Mouse (Mus musculus) midbrain, embryonic 16.5 days (tissue): ENCODE measurements at regions not wholly inside any gene's neighbourhood (a gene's known extent, or its start where the extent isn't known, plus 50 kb on each side); places are given as distances from the start of the nearest gene placed in this dataset.

Experiments used
- ATAC-seq: fragments of 200-750 bp; cut with Nextera tagmentation; 2 replicates; pipeline ENCODE4 v1.8.0; 2017; ENCODE audit warnings: moderate TSS enrichment
- H3K27ac ChIP-seq: fragments of 300-500 bp; sonication (generic); 2 replicates; pipeline ENCODE4 v1.5.1; 2014; ENCODE audit warnings: mild to moderate bottlenecking, low read length, mixed read lengths
- H3K27me3 ChIP-seq: fragments of 300-500 bp; sonication (generic); 2 replicates; pipeline ENCODE4 v1.6.1; 2014; ENCODE audit warnings: low read depth, low read length, mixed read lengths; ENCODE audit not compliant: control insufficient read depth, insufficient read depth
- H3K36me3 ChIP-seq: fragments of 300-500 bp; sonication (generic); 2 replicates; pipeline ENCODE4 v1.6.1; 2014; ENCODE audit warnings: mild to moderate bottlenecking, low read length, moderate library complexity, mixed read lengths; ENCODE audit not compliant: control insufficient read depth, insufficient read depth
- H3K4me1 ChIP-seq: fragments of 300-500 bp; sonication (generic); 2 replicates; pipeline ENCODE4 v1.6.1; 2014; ENCODE audit warnings: mild to moderate bottlenecking, low read length, mixed read lengths; ENCODE audit not compliant: control insufficient read depth, insufficient read depth
- H3K4me2 ChIP-seq: fragments of 300-500 bp; sonication (generic); 2 replicates; pipeline ENCODE4 v1.6.1; 2014; ENCODE audit warnings: mild to moderate bottlenecking, low read length, mixed read lengths
- H3K4me3 ChIP-seq: fragments of 300-500 bp; sonication (generic); 2 replicates; pipeline ENCODE4 v1.5.1; 2014; ENCODE audit warnings: low read depth, mild to moderate bottlenecking, low read length, moderate library complexity, mixed read lengths
- H3K9ac ChIP-seq: fragments of 300-500 bp; sonication (generic); 2 replicates; pipeline ENCODE4 v1.6.1; 2014; ENCODE audit warnings: low read depth, low read length, mixed read lengths
- H3K9me3 ChIP-seq: fragments of 300-500 bp; sonication (generic); replicated peaks from 2 replicates; pipeline ENCODE4 v1.6.1; 2014; ENCODE audit warnings: mild to moderate bottlenecking, low read length, mixed read lengths; ENCODE audit not compliant: control insufficient read depth, poor library complexity, severe bottlenecking
- WGBS: fragments of 180-500 bp; shearing (Covaris S2); extraction: QIAGEN DNeasy Blood & Tissue Kit; methylation state at CpG from one replicate; pipeline ENCODE4 v1.1.7; 2014; 5-methylcytosine and 5-hydroxymethylcytosine counted together

DNA sequence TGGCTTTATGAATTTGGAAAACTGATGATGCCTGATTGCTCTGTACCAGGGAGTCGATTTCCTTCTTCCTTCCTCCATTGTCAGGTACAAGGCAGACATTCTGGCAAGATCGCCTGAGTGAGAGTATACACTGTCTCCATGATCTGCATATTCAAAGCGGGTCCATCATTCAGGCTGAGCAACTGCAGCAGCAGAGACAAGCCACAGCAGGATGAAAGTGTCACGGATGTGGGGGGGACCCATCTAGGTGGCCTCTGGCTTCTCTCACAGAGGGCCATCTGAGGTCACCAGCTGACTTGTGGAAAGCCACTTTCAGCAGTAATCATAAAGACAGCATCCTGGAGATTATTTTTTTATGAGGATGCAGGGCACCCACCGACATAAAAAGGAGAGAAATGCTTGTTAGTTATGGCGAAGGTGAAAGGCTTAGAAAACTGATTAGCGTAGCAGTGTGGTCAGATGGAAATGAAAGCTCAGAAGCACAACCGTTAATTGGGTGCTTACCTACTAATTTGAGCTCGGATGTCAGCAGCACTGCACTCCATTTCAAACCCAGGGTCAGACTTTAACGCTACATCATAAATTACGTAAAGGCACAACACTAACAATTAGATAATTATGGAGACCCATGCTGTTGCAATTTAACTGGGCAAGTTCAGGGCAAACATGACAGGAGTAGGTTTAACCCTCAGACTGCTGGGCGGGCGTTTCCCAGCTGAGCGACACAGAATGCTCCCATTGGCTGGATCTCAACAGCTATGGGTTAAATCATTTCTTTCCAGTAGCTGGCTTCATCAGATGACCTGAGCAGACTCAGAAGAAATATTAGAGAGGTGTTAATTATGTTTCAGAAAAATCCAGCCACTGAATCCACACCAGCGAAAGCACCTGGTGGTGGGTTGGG is 189.3 kb downstream of the Arrdc4 start:
- H3K4me2 ChIP-seq = no peak overlapping the region
- ATAC-seq = peak; percentile 42; the same call in 1 of the 2 replicates
- no peaks in the 10 kb centered on the region for H3K36me3 ChIP-seq

DNA sequence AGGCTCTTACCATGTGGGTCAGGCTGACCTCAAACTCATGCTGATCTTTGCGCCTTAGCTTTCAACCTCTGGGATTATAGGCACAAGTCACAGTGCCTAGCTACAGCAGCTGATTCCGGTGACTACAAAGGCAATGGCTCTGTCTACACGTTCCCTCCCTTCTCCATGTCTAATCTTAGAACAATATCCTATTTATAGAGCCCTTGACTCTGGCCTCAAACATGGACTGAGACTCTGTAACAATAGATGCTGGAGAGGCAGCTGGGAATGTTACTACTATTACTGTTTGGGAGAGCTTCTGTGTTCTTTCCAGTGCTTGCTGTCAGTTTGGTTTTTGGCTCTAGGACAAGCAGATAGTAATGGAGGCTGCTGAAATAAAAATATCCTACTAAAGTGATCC is 198.7 kb downstream of the Arrdc4 start:
- Histone ChIP-seq H3K9ac (no peak overlapping the region), H3K27me3 (no peaks in the 10 kb centered on the region), H3K4me3 (no peak overlapping the region), H3K4me1 (no peaks in the 10 kb centered on the region), H3K9me3 (no peaks in the 10 kb centered on the region), H3K27ac (no peak overlapping the region), H3K36me3 (no peaks in the 10 kb centered on the region), H3K4me2 (no peak overlapping the region)
- ATAC-seq = no peak
- WGBS = 23% methylated on average over 3 of the region's 3 CpGs

More for the DNA sequence above, 189.3 kb downstream of the Arrdc4 start:
- Histone ChIP-seq H3K9me3 (no peaks in the 10 kb centered on the region), H3K27ac (no peak overlapping the region), H3K4me1 (no peaks in the 10 kb centered on the region), H3K9ac (no peak overlapping the region), H3K27me3 (no peaks in the 10 kb centered on the region), H3K4me3 (no peak overlapping the region)
- 64% methylated on average over 15 of the region's 15 CpGs for WGBS

DNA sequence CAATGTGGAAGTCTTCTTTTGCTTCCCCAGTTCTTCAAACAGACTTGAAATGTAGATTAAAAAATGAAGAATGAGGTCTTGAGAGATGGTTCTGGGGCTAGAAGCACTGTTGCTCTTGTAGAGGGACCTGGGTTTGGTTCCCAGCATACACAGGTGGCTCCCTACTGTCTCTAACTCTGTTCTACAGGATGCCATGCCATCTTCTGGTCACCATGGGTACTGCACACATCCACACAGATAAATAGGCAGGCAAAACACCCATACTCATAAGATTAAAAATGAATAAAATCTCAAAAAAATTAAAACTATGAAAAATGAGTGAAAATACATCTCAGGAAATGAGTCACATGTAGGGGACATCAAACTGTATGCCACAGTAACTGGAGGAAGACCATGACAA is 200.9 kb downstream of the Arrdc4 start:
- H3K36me3 ChIP-seq = no peaks in the 10 kb centered on the region
- no peak for ATAC-seq
- H3K4me1 ChIP-seq = no peaks in the 10 kb centered on the region
- no peak overlapping the region for H3K9ac ChIP-seq
- no peaks in the 10 kb centered on the region for H3K9me3 ChIP-seq
- no peaks in the 10 kb centered on the region for H3K27me3 ChIP-seq
- H3K27ac ChIP-seq = no peak overlapping the region
- no peak overlapping the region for H3K4me3 ChIP-seq
- H3K4me2 ChIP-seq = no peak overlapping the region

DNA sequence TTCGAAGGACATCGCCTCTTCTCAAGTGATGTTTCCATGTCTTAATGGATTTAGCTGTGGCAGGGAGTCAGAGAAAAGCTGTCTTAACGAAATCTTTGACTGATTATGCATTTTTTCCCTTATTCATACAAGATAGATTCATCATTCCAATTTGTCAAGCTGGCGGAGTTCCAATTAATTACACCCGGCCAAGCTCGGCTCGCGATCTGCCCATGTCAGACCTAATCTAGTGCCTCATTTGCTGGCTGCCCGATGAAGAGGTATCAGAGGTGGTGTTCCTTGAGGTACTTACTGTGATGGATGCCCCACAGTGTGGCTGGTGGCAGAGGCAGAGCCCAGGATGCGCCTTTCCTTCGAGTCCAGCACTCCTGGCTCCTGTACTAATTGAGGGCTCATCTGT is 204.9 kb downstream of the Arrdc4 start:
- 67% methylated on average over 11 of the region's 11 CpGs for WGBS
- Histone ChIP-seq H3K4me1 (no peaks in the 10 kb centered on the region), H3K27ac (no peak overlapping the region), H3K9ac (no peak overlapping the region), H3K36me3 (no peaks in the 10 kb centered on the region), H3K27me3 (no peaks in the 10 kb centered on the region), H3K4me2 (no peak overlapping the region), H3K4me3 (no peak overlapping the region), H3K9me3 (no peaks in the 10 kb centered on the region)
- ATAC-seq = peak; percentile 25; the same call in 1 of the 2 replicates

DNA sequence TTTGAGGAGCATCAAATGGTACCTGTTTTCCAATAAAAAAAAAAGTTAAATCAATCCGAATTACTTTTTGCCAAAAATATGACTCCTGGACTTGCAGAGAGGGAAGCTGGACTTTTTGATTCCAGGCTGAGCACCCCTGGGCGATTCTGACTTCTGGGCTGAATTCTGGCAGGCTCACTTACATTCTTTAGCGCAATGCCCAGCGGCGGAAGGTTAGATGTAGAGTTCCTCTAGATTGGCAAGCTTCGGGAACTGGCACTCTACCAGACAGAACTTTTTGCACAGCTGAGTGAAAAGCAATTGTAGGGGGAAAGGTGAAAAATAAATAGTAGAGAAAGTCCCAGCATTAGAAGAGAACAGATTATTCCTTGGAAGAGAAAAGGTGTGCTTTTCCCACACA is 235.5 kb downstream of the Fam169b start:
- peaks cover 3% of the 10 kb centered on the region; the same call in 1 of the 2 replicates for H3K9me3 ChIP-seq
- no peaks in the 10 kb centered on the region for H3K4me1 ChIP-seq
- H3K27ac ChIP-seq = no peak overlapping the region
- H3K36me3 ChIP-seq = no peaks in the 10 kb centered on the region
- whole genome bisulfite sequencing = 91% methylated on average over 6 of the region's 6 CpGs
- H3K9ac ChIP-seq = no peak overlapping the region
- H3K4me3 ChIP-seq = no peak overlapping the region
- no peak for ATAC-seq
- H3K4me2 ChIP-seq = no peak overlapping the region
- H3K27me3 ChIP-seq = no peaks in the 10 kb centered on the region

DNA sequence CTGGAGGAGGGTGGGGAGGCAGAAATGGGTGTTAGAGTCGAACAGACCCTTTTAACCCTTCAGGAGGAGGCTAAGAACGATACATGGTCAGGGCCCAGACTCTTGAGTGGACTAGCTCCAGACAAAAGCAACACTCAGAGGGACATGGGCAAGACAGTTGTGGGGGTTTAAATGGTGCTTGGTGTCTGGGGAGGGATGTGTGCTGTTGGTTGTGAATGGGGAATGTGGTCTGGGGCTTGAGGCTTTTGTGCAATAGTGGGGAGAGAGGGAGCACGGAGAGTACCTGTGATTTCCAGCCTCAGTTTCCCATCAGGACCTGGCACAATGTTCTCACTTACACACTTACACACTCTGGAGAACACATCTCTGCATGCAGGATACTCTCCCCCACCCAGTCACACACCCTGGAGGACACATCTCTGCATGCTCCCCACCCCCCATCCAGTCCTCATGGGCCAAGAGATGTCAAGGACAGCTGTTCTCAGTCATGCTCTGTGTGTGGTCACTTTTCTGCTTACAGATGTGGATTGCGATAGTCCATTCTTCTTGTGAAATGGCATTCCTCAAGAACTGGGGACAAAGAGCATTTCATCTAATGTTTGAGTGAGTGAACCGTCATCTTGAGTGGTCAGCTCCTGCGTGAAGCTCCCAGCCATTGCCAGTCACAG is 217.6 kb downstream of the Fam169b start:
- Histone ChIP-seq H3K9me3 (no peaks in the 10 kb centered on the region), H3K36me3 (no peaks in the 10 kb centered on the region), H3K4me1 (no peaks in the 10 kb centered on the region), H3K4me2 (no peak overlapping the region), H3K27me3 (no peaks in the 10 kb centered on the region), H3K27ac (no peak overlapping the region), H3K9ac (no peak overlapping the region), H3K4me3 (no peak overlapping the region)
- ATAC-seq = no peak
- 80% methylated on average over 6 of the region's 6 CpGs for WGBS

DNA sequence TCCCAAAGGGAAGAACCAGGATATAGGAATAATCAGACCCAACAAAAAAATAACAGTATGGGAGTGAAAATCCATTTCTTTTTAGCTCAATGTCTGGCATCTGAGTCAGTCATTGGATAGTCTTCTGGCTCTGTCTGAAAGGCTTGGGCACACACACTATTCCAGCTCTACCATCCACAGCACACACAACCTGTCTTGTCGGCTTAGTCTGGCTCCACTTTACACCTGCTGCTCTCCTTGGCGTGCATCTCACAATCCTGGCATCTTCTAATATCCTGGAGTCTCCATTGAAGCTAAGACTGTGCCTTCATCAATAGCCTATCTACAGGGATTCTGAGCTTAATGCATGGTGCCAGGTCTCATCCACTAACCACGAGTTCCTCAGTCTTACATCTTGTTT is 213.0 kb downstream of the Fam169b start:
- WGBS = 93% methylated on average over 3 of the region's 3 CpGs
- ATAC-seq = no peak
- H3K4me1 ChIP-seq = no peaks in the 10 kb centered on the region
- no peaks in the 10 kb centered on the region for H3K36me3 ChIP-seq
- no peak overlapping the region for H3K27ac ChIP-seq
- no peak overlapping the region for H3K4me3 ChIP-seq
- H3K4me2 ChIP-seq = no peak overlapping the region
- no peak overlapping the region for H3K9ac ChIP-seq
- no peaks in the 10 kb centered on the region for H3K27me3 ChIP-seq
- no peaks in the 10 kb centered on the region for H3K9me3 ChIP-seq

DNA sequence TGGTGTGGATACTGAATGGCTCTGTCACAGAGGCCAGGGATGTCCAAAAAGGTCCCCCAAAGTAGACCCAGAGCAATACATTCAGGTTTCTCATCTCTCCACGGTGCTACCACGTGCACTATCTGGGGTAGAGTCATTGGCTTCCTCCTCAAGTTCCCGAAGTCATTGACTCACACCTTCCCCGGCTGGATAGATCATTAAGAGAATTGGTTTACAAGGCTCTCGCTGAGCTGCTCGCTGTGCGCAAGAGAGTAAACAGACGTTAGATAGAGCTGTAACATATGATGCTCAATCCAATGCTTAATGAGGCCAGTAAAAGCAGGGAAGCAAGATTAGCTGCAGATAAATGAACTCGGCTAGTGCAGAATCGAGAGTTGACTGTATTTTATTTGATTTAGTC is 208.9 kb downstream of the Fam169b start:
- no peak overlapping the region for H3K27ac ChIP-seq
- no peaks in the 10 kb centered on the region for H3K9me3 ChIP-seq
- WGBS = 69% methylated on average over 10 of the region's 10 CpGs
- no peaks in the 10 kb centered on the region for H3K36me3 ChIP-seq
- H3K4me1 ChIP-seq = no peaks in the 10 kb centered on the region
- no peaks in the 10 kb centered on the region for H3K27me3 ChIP-seq
- ATAC-seq = no peak
- no peak overlapping the region for H3K9ac ChIP-seq
- no peak overlapping the region for H3K4me3 ChIP-seq
- no peak overlapping the region for H3K4me2 ChIP-seq

DNA sequence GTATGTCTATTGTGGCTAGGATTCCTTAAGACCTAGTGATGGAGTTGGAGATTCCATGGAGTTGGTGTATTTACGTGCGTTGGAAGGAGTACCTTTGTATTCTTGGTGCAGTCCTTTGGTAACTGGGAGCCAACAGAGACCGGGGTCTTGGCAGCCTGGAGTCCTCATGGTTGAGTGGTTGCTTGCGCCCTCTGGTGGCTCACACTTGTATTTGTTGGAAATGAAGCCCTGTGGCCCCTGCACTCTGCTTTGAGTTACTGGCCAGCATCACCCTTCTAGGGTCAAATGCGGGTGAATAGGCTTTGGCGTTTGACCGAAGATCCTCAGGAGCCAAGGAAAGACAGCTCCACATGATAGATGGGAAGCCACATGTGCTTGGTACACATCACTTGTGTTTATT is 207.1 kb downstream of the Fam169b start:
- H3K27me3 ChIP-seq = no peaks in the 10 kb centered on the region
- 38% methylated on average over 7 of the region's 7 CpGs for WGBS
- H3K4me2 ChIP-seq = no peak overlapping the region
- H3K36me3 ChIP-seq = no peaks in the 10 kb centered on the region
- no peak overlapping the region for H3K4me3 ChIP-seq
- no peaks in the 10 kb centered on the region for H3K9me3 ChIP-seq
- H3K27ac ChIP-seq = no peak overlapping the region
- no peaks in the 10 kb centered on the region for H3K4me1 ChIP-seq
- ATAC-seq = 0 out of 2 replicates have a peak, but pooled peaks have one; percentile 42
- no peak overlapping the region for H3K9ac ChIP-seq
